Mouse (Mus musculus) megakaryocyte, embryonic 14.5 days (primary cell): ENCODE measurements at regions not wholly inside any gene's neighbourhood (a gene's known extent, or its start where the extent isn't known, plus 50 kb on each side); places are given as distances from the start of the nearest gene placed in this dataset.

ENCODE experiments used
- FLI1 ChIP-seq: IDR thresholded peaks from 2 replicates; pipeline ENCODE4 v1.6.1; 2012; ENCODE audit warnings: low read length, inconsistent platforms, mixed read lengths
- GATA1 ChIP-seq: IDR thresholded peaks from 3 replicates; pipeline ENCODE4 v1.6.1; 2012; ENCODE audit warnings: mixed read lengths, low read length, inconsistent platforms, borderline replicate concordance

GRCm38 (mm10) chr16:55623422-55623821, 215.3 kb downstream of the Nfkbiz start:
- TF ChIP-seq FLI1 = no peak
- no peak for TF ChIP-seq GATA1
